Mouse (Mus musculus): ENCODE measurements around the gene Plekhh2.

DNA sequence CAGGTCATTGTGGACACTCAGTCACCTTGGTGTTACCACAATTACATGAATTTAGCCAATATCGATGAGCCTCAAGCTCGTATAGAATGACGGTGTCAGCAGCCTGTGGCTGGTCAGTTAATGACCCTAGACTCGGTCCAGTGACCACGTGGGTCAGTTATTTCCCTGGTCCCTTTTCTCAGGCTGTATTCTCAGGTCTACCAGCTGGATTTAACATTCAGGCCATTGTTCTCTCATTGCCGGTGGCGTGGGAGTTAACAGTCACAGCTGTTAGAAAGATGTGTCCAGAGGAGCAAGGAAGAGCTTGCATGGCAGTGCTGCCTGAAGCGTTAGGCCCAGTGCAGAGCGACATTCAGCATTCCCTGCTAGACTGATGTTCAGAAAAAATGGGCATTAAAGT is 72.4 kb downstream of the Plekhh2 start:
- TF ChIP-seq TAL1 (IDR thresholded peaks at IDR 0.05; ENCODE audit: low read length), result no peak
- TF ChIP-seq GATA1 (IDR thresholded peaks at IDR 0.05; ENCODE audit: low read depth, low read length), result no peak
- no peak for TF ChIP-seq E2F4 (IDR thresholded peaks at IDR 0.05; ENCODE audit: borderline replicate concordance, low read depth, low read length)
- TF ChIP-seq ZMIZ1 (IDR thresholded peaks at IDR 0.05; ENCODE audit: low read depth, low read length), result no peak
- no peak for TF ChIP-seq CTCF (IDR thresholded peaks at IDR 0.05 in 2 of 3, conservative IDR thresholded peaks at IDR 0.05 in 1 of 3; ENCODE audit: control insufficient read depth in 1 of 3, insufficient read depth in 1 of 3, low read depth in 2 of 3, low read length in 3 of 3, poor library complexity in 1 of 3, severe bottlenecking in 1 of 3)
- TF ChIP-seq ETS1 (IDR thresholded peaks at IDR 0.05; ENCODE audit: low read depth, low read length), result no peak
- no peak for TF ChIP-seq POLR2A (IDR thresholded peaks at IDR 0.05; ENCODE audit: control insufficient read depth in 1 of 2, insufficient read depth in 1 of 2, low read depth in 1 of 2, low read length in 2 of 2, poor library complexity in 1 of 2)
- TF ChIP-seq EP300 (IDR thresholded peaks at IDR 0.05; ENCODE audit: low read depth in 1 of 2, low read length in 2 of 2), result no peak
- no peak for TF ChIP-seq ZNF384 (IDR thresholded peaks at IDR 0.05; ENCODE audit: low read depth, low read length)
- no peak for TF ChIP-seq ELF1 (IDR thresholded peaks at IDR 0.05; ENCODE audit: low read depth, low read length)
- TF ChIP-seq MYC (IDR thresholded peaks at IDR 0.05; ENCODE audit: low read depth, low read length), result no peak
- no peak for TF ChIP-seq CHD1 (IDR thresholded peaks at IDR 0.05; ENCODE audit: low read depth, low read length)
- no peak for TF ChIP-seq MAX (IDR thresholded peaks at IDR 0.05; ENCODE audit: low read length)

Measured in MEL (cell line).